Mouse (Mus musculus): Measurements from ENCODE around the gene Sesn3. TPM values are rescaled to one million over a fixed set of nuclear protein-coding genes. Genes with fewer than 3 reads are reported as not detected.
"Not testable (repeated sequence)": the region's sequence is repeated elsewhere in the genome, so short reads cannot be mapped to it uniquely, and the experiment has no call there.

Gene Sesn3
- total RNA-seq, 1 experiment from 2014 or later = 20.9 TPM

DNA sequence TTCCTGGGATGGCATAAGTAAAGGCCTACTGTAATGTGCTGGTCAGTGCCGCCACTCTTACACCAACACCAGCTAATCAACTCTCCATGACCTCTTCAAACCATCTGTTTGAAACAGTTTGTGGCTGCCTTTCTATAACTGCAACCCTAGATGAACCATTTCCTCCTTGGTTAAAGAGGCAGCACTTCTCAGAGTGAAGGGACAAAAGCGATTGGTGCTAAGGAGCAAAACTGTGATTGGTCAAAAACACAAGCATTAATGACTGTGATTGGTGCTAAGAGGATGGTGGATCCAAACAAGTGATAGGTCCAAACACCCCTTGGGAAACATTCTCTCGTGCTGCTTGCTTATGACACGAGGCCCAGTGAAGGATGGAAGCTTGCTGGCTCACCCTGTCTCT lies 61.0 kb downstream of the Sesn3 start:
- ATAC-seq (replicated peaks in 1 of 2; ENCODE audit: insufficient read depth in 1 of 2, low FRiP score in 2 of 2, low TSS enrichment in 1 of 2, low read depth in 1 of 2, poor library complexity in 2 of 2, severe bottlenecking in 2 of 2) = no peak

DNA sequence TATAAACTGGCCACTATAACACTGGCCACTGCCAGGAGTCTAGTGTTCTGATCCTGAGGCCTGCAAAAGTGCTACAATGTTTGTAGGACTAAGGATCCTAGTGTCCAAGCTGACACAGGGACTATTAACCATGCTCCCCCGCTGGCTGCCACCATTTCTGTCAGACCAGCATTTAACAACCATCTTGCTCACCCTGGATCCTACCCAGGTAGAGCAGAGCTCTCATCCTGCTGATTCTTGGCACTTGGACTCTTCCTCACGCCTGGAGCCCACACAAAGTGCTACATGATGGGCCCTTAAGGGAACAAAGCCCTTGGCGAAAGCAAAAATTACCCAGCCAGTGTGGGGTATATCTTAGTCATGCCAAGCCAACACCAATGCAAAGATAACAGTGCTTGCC lies 62.0 kb downstream of the Sesn3 start:
- ATAC-seq (replicated peaks in 1 of 2; ENCODE audit: insufficient read depth in 1 of 2, low FRiP score in 2 of 2, low TSS enrichment in 1 of 2, low read depth in 1 of 2, poor library complexity in 2 of 2, severe bottlenecking in 2 of 2) = no peak

- ATAC-seq (replicated peaks in 1 of 2; ENCODE audit: insufficient read depth in 1 of 2, low FRiP score in 2 of 2, low TSS enrichment in 1 of 2, low read depth in 1 of 2, poor library complexity in 2 of 2, severe bottlenecking in 2 of 2) = no peak
Observed at GRCm38 (mm10) chr9:14338701-14339100, 63.8 kb downstream of the Sesn3 start.

- ATAC-seq (replicated peaks in 1 of 2; ENCODE audit: insufficient read depth in 1 of 2, low FRiP score in 2 of 2, low TSS enrichment in 1 of 2, low read depth in 1 of 2, poor library complexity in 2 of 2, severe bottlenecking in 2 of 2) = peak; percentile 83 to 84
Observed at GRCm38 (mm10) chr9:14342041-14342668, 67.3 kb downstream of the Sesn3 start.

- not testable (repeated sequence) for ATAC-seq (replicated peaks in 1 of 2; ENCODE audit: insufficient read depth in 1 of 2, low FRiP score in 2 of 2, low TSS enrichment in 1 of 2, low read depth in 1 of 2, poor library complexity in 2 of 2, severe bottlenecking in 2 of 2)
Observed at GRCm38 (mm10) chr9:14345866-14346265, 71.0 kb downstream of the Sesn3 start.

DNA sequence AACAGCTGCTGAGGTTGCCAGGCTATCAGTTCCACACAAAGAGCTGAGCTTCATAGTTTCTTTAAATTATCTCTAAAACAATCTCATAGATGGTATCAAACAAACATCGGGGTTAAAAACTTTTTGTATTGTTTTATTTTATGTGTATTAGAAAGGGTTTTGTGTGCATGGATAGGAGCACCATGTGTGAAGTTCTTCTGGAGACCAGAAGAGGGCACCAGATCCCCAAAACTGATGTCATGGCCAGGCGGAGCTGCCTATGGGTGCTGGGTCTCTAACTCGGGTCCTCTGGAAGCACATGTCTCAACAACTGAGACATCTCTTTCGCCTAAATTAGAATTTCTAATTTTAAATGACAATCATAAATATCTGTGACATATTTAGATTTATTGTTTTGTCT lies 73.5 kb downstream of the Sesn3 start:
- ATAC-seq (replicated peaks in 1 of 2; ENCODE audit: insufficient read depth in 1 of 2, low FRiP score in 2 of 2, low TSS enrichment in 1 of 2, low read depth in 1 of 2, poor library complexity in 2 of 2, severe bottlenecking in 2 of 2) = peak in 1 of 2 experiments; percentile 40; a peak in 1 of 4 replicates

GRCm38 (mm10) chr9:14349380-14349779 lies 74.5 kb downstream of the Sesn3 start:
- no peak for ATAC-seq (replicated peaks in 1 of 2; ENCODE audit: insufficient read depth in 1 of 2, low FRiP score in 2 of 2, low TSS enrichment in 1 of 2, low read depth in 1 of 2, poor library complexity in 2 of 2, severe bottlenecking in 2 of 2)

DNA sequence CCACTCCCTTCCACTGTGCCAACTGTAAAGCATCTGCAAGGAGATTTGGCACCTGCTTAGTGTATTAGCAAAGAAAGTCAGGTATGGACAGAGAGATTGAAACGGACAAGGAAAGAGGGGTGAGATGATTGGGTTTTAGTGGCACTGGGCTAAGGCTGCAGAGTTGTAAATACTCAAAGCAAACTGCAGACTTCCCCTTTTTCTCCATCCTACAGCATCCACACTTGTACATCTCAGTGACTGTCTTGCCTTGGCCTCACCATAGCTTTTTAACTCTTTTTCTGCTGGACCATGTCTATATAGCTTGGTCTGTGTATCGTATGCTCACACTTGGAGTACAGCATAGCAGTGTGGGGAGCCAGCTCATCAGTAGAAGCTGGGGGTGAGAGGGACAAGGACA lies 75.9 kb downstream of the Sesn3 start:
- peak; percentile 18 to 28; a peak in 1 of 4 replicates for ATAC-seq (replicated peaks in 1 of 2; ENCODE audit: insufficient read depth in 1 of 2, low FRiP score in 2 of 2, low TSS enrichment in 1 of 2, low read depth in 1 of 2, poor library complexity in 2 of 2, severe bottlenecking in 2 of 2)

- no peak for ATAC-seq (replicated peaks in 1 of 2; ENCODE audit: insufficient read depth in 1 of 2, low FRiP score in 2 of 2, low TSS enrichment in 1 of 2, low read depth in 1 of 2, poor library complexity in 2 of 2, severe bottlenecking in 2 of 2)
Observed at GRCm38 (mm10) chr9:14352337-14352736, 77.5 kb downstream of the Sesn3 start.

DNA sequence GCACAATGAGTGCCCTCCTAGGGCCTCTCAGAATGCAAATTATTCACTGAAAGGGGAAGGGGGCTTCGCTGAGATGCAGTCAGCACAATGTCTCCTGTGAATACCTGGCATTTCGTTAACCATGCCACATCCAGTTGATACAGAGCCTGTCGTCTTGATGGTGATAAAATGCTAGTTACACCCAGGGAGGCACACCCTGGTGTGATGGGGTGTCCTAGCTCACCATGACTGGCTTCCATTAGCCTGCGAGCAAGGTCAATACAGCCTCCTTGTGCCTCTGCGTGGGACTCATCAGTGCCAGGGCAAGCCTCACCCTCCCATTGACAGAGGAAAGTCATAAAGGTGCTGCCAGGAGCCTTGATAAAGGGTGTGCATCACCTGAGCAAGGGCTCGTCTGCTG lies 80.0 kb downstream of the Sesn3 start:
- no peak for ATAC-seq (replicated peaks in 1 of 2; ENCODE audit: insufficient read depth in 1 of 2, low FRiP score in 2 of 2, low TSS enrichment in 1 of 2, low read depth in 1 of 2, poor library complexity in 2 of 2, severe bottlenecking in 2 of 2)

DNA sequence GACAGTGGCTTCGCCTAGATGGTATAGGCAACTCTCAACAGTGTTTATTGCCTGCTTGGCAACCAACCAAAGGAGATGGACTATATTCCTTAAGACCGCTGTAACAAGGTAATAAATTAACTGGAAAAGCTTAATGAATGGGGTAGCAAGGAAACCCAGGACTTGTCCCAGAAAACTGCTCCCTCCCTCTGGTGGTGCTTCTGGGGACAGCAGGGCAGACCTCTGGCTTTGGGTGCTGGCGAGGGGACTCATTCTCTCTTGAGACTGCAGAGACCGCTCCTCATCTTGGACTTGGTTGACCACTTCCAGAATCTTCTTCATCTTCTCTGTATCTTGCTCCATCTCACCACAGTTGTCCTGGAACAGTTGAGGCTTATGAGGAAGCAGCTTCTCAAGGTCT lies 82.2 kb downstream of the Sesn3 start:
- no peak for ATAC-seq (replicated peaks in 1 of 2; ENCODE audit: insufficient read depth in 1 of 2, low FRiP score in 2 of 2, low TSS enrichment in 1 of 2, low read depth in 1 of 2, poor library complexity in 2 of 2, severe bottlenecking in 2 of 2)

- ATAC-seq (replicated peaks in 1 of 2; ENCODE audit: insufficient read depth in 1 of 2, low FRiP score in 2 of 2, low TSS enrichment in 1 of 2, low read depth in 1 of 2, poor library complexity in 2 of 2, severe bottlenecking in 2 of 2) = no peak
Observed at GRCm38 (mm10) chr9:14362068-14362768, 87.4 kb downstream of the Sesn3 start.

DNA sequence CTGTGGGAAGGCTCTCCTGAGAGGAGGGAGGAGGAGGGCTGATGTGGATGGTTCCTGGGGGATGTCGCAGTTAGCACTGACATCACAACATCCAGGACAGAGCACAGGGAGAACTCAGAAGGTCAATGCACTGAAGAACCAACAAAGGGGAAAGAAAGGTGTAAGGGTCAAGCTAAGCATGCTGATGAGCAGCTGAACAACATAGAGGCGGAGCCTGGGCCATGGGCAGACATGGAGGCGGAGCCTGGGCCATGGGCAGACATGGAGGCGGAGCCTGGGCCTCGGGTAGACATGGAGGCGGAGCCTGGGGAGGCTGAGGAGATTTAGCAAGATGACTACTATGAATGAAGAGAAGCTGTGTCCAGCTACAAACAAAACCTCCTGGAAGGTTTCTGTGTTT lies 88.7 kb downstream of the Sesn3 start:
- peak in 1 of 2 experiments; percentile 16; a peak in 1 of 4 replicates for ATAC-seq (replicated peaks in 1 of 2; ENCODE audit: insufficient read depth in 1 of 2, low FRiP score in 2 of 2, low TSS enrichment in 1 of 2, low read depth in 1 of 2, poor library complexity in 2 of 2, severe bottlenecking in 2 of 2)

DNA sequence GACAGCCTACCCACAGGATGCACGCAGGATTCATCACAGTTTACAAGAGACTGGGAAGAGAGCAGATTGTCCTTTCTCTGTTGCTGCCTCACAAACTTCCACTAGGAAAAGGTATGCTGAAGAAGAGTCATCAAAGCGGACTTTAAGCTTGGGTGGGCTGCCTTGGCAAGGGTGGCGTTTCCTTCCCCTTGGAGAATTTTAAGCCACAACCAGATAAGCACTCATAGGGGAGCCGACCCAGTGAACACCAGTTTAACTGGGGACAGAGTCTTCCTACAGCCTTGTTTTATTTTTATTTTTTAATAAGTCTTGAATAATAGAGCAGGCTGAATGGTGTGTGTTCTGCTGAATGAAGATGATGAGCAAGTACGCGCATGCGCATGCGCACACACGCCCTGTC lies 89.9 kb downstream of the Sesn3 start:
- ATAC-seq (replicated peaks in 1 of 2; ENCODE audit: insufficient read depth in 1 of 2, low FRiP score in 2 of 2, low TSS enrichment in 1 of 2, low read depth in 1 of 2, poor library complexity in 2 of 2, severe bottlenecking in 2 of 2) = no peak

DNA sequence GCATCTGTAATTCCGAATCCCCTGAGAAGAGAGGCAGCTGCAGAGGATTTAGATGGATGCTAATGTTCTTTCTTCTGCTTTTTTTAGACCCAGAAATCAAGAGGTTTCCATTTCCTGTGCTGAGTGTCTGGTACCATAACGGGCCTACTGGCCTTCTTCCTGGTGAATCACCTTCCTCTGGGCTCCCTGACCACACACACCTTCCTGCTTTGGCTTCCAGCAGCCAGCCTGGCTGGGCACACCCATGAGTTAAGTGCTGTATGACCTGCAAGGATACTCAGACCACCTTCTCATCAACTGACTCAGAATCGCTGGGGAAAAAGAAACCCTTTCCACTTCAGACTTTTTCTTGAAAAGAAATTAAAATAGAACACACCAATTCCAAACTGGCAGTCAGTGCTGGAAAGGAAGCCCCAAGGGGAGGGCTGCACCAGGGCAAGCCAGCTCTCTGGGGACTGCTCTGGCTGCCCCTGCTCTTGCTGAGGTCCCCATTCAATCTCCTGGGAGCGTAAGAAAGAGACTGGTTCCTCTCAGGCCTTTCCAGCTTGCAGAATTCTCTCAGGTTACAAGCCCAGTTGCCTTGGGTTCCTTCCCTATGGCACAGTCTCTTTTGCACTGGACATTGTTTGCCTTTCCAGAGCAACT lies 90.7 kb downstream of the Sesn3 start:
- peak; percentile 77 to 80 for ATAC-seq (replicated peaks in 1 of 2; ENCODE audit: insufficient read depth in 1 of 2, low FRiP score in 2 of 2, low TSS enrichment in 1 of 2, low read depth in 1 of 2, poor library complexity in 2 of 2, severe bottlenecking in 2 of 2)

DNA sequence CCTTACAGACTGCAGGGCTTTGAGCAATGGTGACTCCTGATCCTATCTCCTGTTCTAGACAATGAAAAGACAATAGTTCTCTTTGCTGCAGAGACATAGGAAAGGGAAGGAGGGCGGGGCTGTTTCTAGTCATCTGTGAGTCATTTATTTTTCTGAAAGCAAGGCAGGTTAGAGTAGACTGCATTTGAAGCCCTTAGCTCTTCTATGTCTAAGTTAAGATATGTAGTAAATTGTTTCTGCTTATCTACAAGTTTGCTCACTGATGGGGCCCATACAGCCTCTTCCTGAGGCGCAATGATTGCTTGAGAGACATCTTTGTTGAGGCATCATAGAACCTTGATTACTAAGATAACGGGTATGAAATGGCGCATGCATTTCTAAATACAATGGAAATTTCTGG lies 93.0 kb downstream of the Sesn3 start:
- ATAC-seq (replicated peaks in 1 of 2; ENCODE audit: insufficient read depth in 1 of 2, low FRiP score in 2 of 2, low TSS enrichment in 1 of 2, low read depth in 1 of 2, poor library complexity in 2 of 2, severe bottlenecking in 2 of 2) = no peak

GRCm38 (mm10) chr9:14369271-14369670 lies 94.4 kb downstream of the Sesn3 start:
- ATAC-seq (replicated peaks in 1 of 2; ENCODE audit: insufficient read depth in 1 of 2, low FRiP score in 2 of 2, low TSS enrichment in 1 of 2, low read depth in 1 of 2, poor library complexity in 2 of 2, severe bottlenecking in 2 of 2) = peak in 1 of 2 experiments; percentile 37; a peak in 1 of 4 replicates

DNA sequence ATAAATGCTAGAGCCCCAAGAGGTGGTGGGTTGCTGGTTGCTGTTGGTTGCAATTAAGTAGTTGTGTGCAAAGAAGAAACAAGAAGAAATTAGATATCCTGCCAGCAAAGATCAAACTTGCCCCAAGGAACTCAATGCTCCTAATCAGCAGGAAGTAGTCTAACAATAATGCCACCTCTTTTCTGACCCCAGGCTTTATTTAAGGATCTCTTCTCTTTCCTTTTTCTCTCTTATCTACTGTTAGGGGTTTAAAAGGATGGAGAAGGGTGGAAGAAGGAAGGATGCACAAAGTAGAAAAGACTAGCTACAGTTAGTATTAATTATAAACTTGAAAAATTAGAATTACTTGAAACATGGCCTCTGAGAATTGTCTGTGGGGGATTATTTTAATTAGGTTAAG lies 97.6 kb downstream of the Sesn3 start:
- no peak for ATAC-seq (replicated peaks in 1 of 2; ENCODE audit: insufficient read depth in 1 of 2, low FRiP score in 2 of 2, low TSS enrichment in 1 of 2, low read depth in 1 of 2, poor library complexity in 2 of 2, severe bottlenecking in 2 of 2)
